Mouse (Mus musculus) stomach, postnatal 0 days (tissue): Measurements from ENCODE around the gene Yes1.

ENCODE experiments used
- CTCF ChIP-seq: IDR thresholded peaks from 2 replicates; pipeline ENCODE4 v1.5.1; 2016; ENCODE audit warnings: antibody characterized with exemption, low read depth, mild to moderate bottlenecking, moderate library complexity
- EP300 ChIP-seq: optimal IDR thresholded peaks from 2 replicates; pipeline ENCODE3; 2016; ENCODE audit warnings: antibody characterized with exemption

DNA sequence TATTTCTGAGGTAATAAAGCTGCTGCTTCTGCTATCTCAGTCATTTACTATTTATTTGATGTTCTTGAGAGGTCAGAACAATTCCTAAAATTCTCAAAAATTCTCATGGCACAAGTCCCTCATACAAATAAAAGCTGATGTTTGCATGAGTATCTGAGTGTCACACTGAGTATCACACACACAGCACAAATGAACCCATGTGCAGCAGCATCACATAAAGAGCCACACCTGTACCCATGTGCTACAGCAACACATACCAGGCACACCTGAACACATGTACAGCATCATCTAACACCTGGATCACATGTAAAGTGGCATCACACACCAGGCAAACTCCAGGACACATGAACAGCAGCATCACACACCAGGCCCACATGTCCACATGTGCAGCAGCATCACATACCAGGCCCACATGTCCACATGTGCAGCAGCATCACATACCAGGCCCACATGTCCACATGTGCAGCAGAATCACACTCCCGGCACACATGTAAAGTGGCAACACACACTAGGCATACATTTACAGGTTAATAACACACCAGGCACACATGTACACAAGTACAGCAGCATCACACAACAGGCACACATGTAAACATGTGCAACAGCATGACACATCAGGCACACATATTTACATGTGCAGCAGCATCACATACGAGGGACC lies 102.2 kb downstream of the Yes1 start:
- no peak for TF ChIP-seq CTCF
- no peak for TF ChIP-seq EP300
